Mouse (Mus musculus) layer of hippocampus, adult 18-20 months (tissue): ENCODE results near the gene Arid4a. TPM values are rescaled to one million over a fixed set of nuclear protein-coding genes. Genes with fewer than 3 reads are reported as not detected.
A peak's percentile ranks its signal among the peaks of the same experiment; 100 is the strongest.

ENCODE experiments used
- DNase-seq, 2 experiments: peaks; one replicate each; pipeline ENCODE4 v3.0.0; 2022; ENCODE audit warnings: low spot score in 2 of 2
- total RNA-seq, 2 experiments: library from RNA; stranded (reverse); gene quantifications; 2 replicates each; pipeline ENCODE4 v1.2.3; 2021

Arid4a gene
- total RNA-seq, 2 experiments from 2014 or later: 40.9 to 44.2 TPM

DNA sequence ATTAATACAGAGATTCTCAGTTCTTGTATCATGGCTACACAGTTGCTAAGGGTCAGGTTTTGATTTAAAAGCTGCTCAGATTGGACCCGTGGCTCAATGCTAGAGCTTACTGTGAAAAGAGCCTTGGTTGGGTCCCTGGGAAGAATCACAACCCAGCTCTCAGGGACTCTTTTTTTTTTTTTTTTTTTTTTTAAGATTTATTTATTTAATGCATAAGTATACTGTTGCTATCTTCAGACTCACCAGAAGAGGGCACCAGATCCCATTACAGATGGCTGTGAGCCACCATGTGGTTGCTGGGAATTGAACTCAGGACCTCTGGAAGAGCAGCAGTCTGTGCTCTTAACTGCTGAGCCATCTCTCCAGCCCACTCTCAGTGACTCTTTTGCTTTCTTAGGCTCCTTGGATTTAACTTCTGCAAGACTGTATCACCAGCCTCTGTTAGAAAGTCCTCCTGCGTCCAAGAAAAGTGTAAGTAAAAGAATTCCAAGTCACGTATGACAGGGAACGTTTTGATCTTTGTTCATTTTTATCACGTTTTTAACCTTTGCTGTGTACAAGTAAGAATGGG is 123.6 kb downstream of the Arid4a start:
- DNase-seq: no peak

GRCm38 (mm10) chr12:71141189-71141588 is 125.4 kb downstream of the Arid4a start:
- no peak for DNase-seq

DNA sequence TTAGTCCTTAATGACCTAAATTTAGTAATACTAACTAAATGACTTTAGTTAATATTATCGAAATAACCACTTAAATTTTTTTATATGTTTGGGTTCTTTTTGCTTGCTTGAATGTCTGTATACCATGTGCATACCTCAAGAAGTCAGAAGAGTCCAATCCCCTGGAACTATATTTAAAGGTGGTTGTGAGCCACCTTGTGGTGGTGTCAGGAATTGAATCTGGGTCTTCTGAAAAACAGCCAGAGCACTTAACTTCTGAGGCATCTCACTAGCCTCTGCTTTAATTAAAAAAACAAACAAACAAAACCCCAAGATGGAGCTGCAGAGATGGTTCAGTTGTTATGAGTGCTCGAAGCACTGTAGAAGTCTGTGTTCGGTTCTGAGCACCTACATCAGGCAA is 131.9 kb downstream of the Arid4a start:
- DNase-seq: peak in 1 of 2 experiments; percentile 63

Other genes starting within 250 kb of the Arid4a start
- 10 to 100 TPM; 21.0 to 22.9 TPM for gene Frmd6, start 190.5 kb upstream of the Arid4a start, total RNA-seq
- gene Actr10, start 78.1 kb upstream of the Arid4a start, total RNA-seq: 100 to 1,000 TPM; 149 to 160 TPM
- 100 to 1,000 TPM; 185 to 216 TPM for gene Psma3, start 41.4 kb upstream of the Arid4a start, total RNA-seq
- not detected for gene Tomm20l, start 95.4 kb downstream of the Arid4a start, total RNA-seq
- 10 to 100 TPM; 50.7 to 58.5 TPM for gene Timm9, start 120.7 kb downstream of the Arid4a start, total RNA-seq
- gene 2700049A03Rik, start 120.9 kb downstream of the Arid4a start, total RNA-seq: 1 to 10 TPM; 6.6 to 7.5 TPM